Mouse (Mus musculus) MEL (cell line): Measurements from ENCODE around the gene Mob4. TPM values are rescaled to one million over a fixed set of nuclear protein-coding genes. Genes with fewer than 3 reads are reported as not detected.

ENCODE experiments used
- DNase-seq: peaks from one replicate; pipeline ENCODE4 v3.0.0; 2011; ENCODE audit warnings: low read depth, low spot score
- H3K27ac ChIP-seq: 2 replicates; pipeline ENCODE4 v1.5.1; 2012; ENCODE audit warnings: low read depth, mild to moderate bottlenecking, control low read depth, low read length, moderate library complexity; ENCODE audit not compliant: control insufficient read depth
- H3K27me3 ChIP-seq, 2 experiments: fragments of 150-350 bp in 1 of 2; sonication (generic) in 1 of 2; 2 replicates each; pipeline ENCODE4 v1.6.1; 2012; ENCODE audit warnings: low read length in 2 of 2, mild to moderate bottlenecking in 2 of 2, improper control_type of control experiment in 1 of 2, moderate library complexity in 1 of 2; ENCODE audit not compliant: insufficient read depth in 2 of 2, control insufficient read depth in 1 of 2
- H3K36me3 ChIP-seq, 2 experiments: 2 replicates each; pipeline ENCODE4 v1.6.1; 2012 to 2014; ENCODE audit warnings: low read length in 2 of 2, improper control_type of control experiment in 1 of 2, inconsistent platforms in 1 of 2, mild to moderate bottlenecking in 1 of 2; ENCODE audit not compliant: insufficient read depth in 2 of 2, control insufficient read depth in 1 of 2
- H3K4me1 ChIP-seq, 2 experiments: fragments of 150-350 bp in 1 of 2; sonication (generic) in 1 of 2; 2 replicates each; pipeline ENCODE4 v1.6.1; 2012; ENCODE audit warnings: low read length in 2 of 2, improper control_type of control experiment in 1 of 2, mild to moderate bottlenecking in 1 of 2; ENCODE audit not compliant: insufficient read depth in 2 of 2, control insufficient read depth in 1 of 2
- H3K4me3 ChIP-seq, 2 experiments: fragments of 150-350 bp in 1 of 2; sonication (generic) in 1 of 2; 2 replicates each; pipeline ENCODE4 v1.5.1; 2012; ENCODE audit warnings: low read depth in 2 of 2, low read length in 2 of 2, mild to moderate bottlenecking in 2 of 2, moderate library complexity in 2 of 2, control low read depth in 1 of 2, improper control_type of control experiment in 1 of 2; ENCODE audit not compliant: control insufficient read depth in 1 of 2, insufficient read depth in 1 of 2
- H3K79me2 ChIP-seq: 2 replicates; pipeline ENCODE4 v1.6.1; 2012; ENCODE audit warnings: mild to moderate bottlenecking, low read length, moderate library complexity; ENCODE audit not compliant: control insufficient read depth, poor library complexity, insufficient read depth
- H3K9ac ChIP-seq: 2 replicates; pipeline ENCODE4 v1.6.1; 2012; ENCODE audit warnings: low read depth, mild to moderate bottlenecking, control low read depth, low read length, moderate library complexity; ENCODE audit not compliant: control insufficient read depth, poor library complexity, severe bottlenecking
- H3K9me3 ChIP-seq: fragments of 150-350 bp; sonication (generic); replicated peaks from 2 replicates; pipeline ENCODE4 v1.6.1; 2012; ENCODE audit warnings: mild to moderate bottlenecking, low read length, improper control_type of control experiment, moderate library complexity; ENCODE audit not compliant: insufficient read depth
- CHD1 ChIP-seq: IDR thresholded peaks from 2 replicates; pipeline ENCODE4 v1.6.1; 2012; ENCODE audit warnings: low read depth, mild to moderate bottlenecking, inconsistent platforms, low read length, improper control_type of control experiment
- EP300 ChIP-seq, 2 experiments: IDR thresholded peaks; 2 replicates each; pipeline ENCODE4 v1.6.1; 2011; ENCODE audit warnings: improper control_type of control experiment in 2 of 2, low read length in 2 of 2, low read depth in 1 of 2, mild to moderate bottlenecking in 1 of 2
- ETS1 ChIP-seq: IDR thresholded peaks from 2 replicates; pipeline ENCODE4 v1.6.1; 2012; ENCODE audit warnings: low read depth, mild to moderate bottlenecking, inconsistent platforms, low read length, improper control_type of control experiment, moderate library complexity
- GABPA ChIP-seq: IDR thresholded peaks from 2 replicates; pipeline ENCODE4 v1.6.1; 2012; ENCODE audit warnings: low read depth, mild to moderate bottlenecking, inconsistent platforms, low read length, improper control_type of control experiment, moderate library complexity
- GATA1 ChIP-seq: IDR thresholded peaks from 2 replicates; pipeline ENCODE4 v1.6.1; 2011; ENCODE audit warnings: low read depth, low read length, improper control_type of control experiment
- KAT2A ChIP-seq: conservative IDR thresholded peaks from 2 replicates; pipeline ENCODE4 v1.6.1; 2012; ENCODE audit warnings: low read depth, low read length, improper control_type of control experiment, inconsistent platforms
- MEF2A ChIP-seq: IDR thresholded peaks from 2 replicates; pipeline ENCODE4 v1.6.1; 2014; ENCODE audit warnings: low read depth, mild to moderate bottlenecking, inconsistent platforms, low read length, improper control_type of control experiment; ENCODE audit not compliant: poor library complexity, insufficient replicate concordance, severe bottlenecking; ENCODE audit errors: extremely low read depth
- MYB ChIP-seq: IDR thresholded peaks from 2 replicates; pipeline ENCODE4 v1.6.1; 2011; ENCODE audit warnings: mild to moderate bottlenecking, low read depth, low read length, improper control_type of control experiment
- MYC ChIP-seq: IDR thresholded peaks from 2 replicates; pipeline ENCODE4 v1.6.1; 2011; ENCODE audit warnings: low read depth, mild to moderate bottlenecking, low read length, improper control_type of control experiment, moderate library complexity
- POLR2A ChIP-seq, 2 experiments: IDR thresholded peaks; 2 replicates each; pipeline ENCODE4 v1.6.1; 2011 to 2012; ENCODE audit warnings: low read length in 2 of 2, mild to moderate bottlenecking in 2 of 2, control low read depth in 1 of 2, improper control_type of control experiment in 1 of 2, low read depth in 1 of 2, moderate library complexity in 1 of 2; ENCODE audit not compliant: control insufficient read depth in 1 of 2, insufficient read depth in 1 of 2, poor library complexity in 1 of 2
- POLR2AphosphoS5 ChIP-seq: IDR thresholded peaks from 2 replicates; pipeline ENCODE4 v1.6.1; 2012; ENCODE audit warnings: low read depth, borderline replicate concordance, mild to moderate bottlenecking, inconsistent platforms, low read length, moderate library complexity, mixed read lengths
- RAD21 ChIP-seq: IDR thresholded peaks from 2 replicates; pipeline ENCODE4 v1.6.1; 2011; ENCODE audit warnings: mild to moderate bottlenecking, low read depth, low read length, improper control_type of control experiment
- SMC3 ChIP-seq: IDR thresholded peaks from 2 replicates; pipeline ENCODE4 v1.6.1; 2011; ENCODE audit warnings: low read depth, low read length, improper control_type of control experiment
- TAL1 ChIP-seq: IDR thresholded peaks from 2 replicates; pipeline ENCODE4 v1.6.1; 2012; ENCODE audit warnings: mild to moderate bottlenecking, inconsistent platforms, low read length, moderate library complexity, mixed read lengths
- TBP ChIP-seq: IDR thresholded peaks from 2 replicates; pipeline ENCODE4 v1.8.0; 2011; ENCODE audit warnings: low read depth, low read length, improper control_type of control experiment
- USF2 ChIP-seq, 2 experiments: IDR thresholded peaks; 2 replicates each; pipeline ENCODE4 v1.6.1; 2011 to 2012; ENCODE audit warnings: improper control_type of control experiment in 2 of 2, low read length in 2 of 2, borderline replicate concordance in 1 of 2, inconsistent platforms in 1 of 2, low read depth in 1 of 2, mild to moderate bottlenecking in 1 of 2; ENCODE audit not compliant: insufficient read depth in 1 of 2
- ZKSCAN1 ChIP-seq: IDR thresholded peaks from 2 replicates; pipeline ENCODE4 v1.6.1; 2012; ENCODE audit warnings: low read depth, mild to moderate bottlenecking, inconsistent platforms, low read length, improper control_type of control experiment, moderate library complexity
- ZNF384 ChIP-seq: IDR thresholded peaks from 2 replicates; pipeline ENCODE4 v1.6.1; 2012; ENCODE audit warnings: low read depth, mild to moderate bottlenecking, inconsistent platforms, low read length, improper control_type of control experiment
- polyA plus RNA-seq, 2 experiments: library from polyadenylated mRNA; stranded (reverse) in 1 of 2; unstranded in 1 of 2; fragments of >175 nt in 1 of 2; fragments of >200 nt in 1 of 2; gene quantifications; 2 replicates each; pipeline versions ENCODE4 v1.2.1 to v1.2.4; 2012; ENCODE audit warnings: low replicate concordance in 2 of 2, low read depth in 1 of 2; ENCODE audit not compliant: insufficient read length in 2 of 2, insufficient read depth in 1 of 2, missing spikeins in 1 of 2
- total RNA-seq: library from RNA; depleted of rRNA; stranded (reverse); fragments of 300-350 nt; gene quantifications from 2 replicates; pipeline ENCODE4 v1.2.3, GENCODE M21; 2012

Mob4 gene
- total and polyA plus RNA-seq, 3 experiments = 22.0 to 62.1 (median 26.6) TPM

DNA sequence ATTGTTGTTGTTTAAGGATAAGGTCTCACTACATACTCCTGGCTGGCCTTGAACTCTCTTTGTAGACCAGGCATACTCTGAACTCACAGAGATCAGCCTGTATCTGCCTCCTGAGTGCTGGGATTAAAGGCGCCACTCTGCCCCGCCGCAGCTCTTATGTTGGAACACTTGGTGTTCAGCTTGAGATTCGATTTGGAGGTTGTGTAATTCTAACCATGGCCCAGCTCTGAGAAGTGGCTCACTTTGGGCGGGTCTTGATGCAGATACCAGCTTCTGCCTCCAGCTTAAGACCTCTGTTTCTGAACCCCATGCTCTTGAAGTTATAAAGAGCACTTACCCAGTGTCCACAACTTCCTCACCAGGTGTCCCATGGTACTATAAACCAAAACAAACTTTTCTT, 1.3 kb upstream of the Mob4 start:
- Histone ChIP-seq H3K27ac (peak overlapping the region; percentile 94), H3K9ac (peak overlapping the region; percentile 76), H3K4me1 (peaks cover 0 to 16% of the 10 kb centered on the region in 2 experiments; a peak in 3 of 4 replicates), H3K79me2 (peaks cover 30% of the 10 kb centered on the region), H3K9me3 (no peaks in the 10 kb centered on the region), H3K4me3 (no peak overlapping the region), H3K36me3 (peaks cover 0 to 26% of the 10 kb centered on the region in 2 experiments; a peak in 3 of 4 replicates), H3K27me3 (no peaks in the 10 kb centered on the region)
- TF ChIP-seq USF2 (IDR thresholded peaks at IDR 0.05; ENCODE audit: borderline replicate concordance in 1 of 2, insufficient read depth in 1 of 2, low read depth in 1 of 2, low read length in 2 of 2) = no peak
- peak; percentile 63 for DNase-seq

DNA sequence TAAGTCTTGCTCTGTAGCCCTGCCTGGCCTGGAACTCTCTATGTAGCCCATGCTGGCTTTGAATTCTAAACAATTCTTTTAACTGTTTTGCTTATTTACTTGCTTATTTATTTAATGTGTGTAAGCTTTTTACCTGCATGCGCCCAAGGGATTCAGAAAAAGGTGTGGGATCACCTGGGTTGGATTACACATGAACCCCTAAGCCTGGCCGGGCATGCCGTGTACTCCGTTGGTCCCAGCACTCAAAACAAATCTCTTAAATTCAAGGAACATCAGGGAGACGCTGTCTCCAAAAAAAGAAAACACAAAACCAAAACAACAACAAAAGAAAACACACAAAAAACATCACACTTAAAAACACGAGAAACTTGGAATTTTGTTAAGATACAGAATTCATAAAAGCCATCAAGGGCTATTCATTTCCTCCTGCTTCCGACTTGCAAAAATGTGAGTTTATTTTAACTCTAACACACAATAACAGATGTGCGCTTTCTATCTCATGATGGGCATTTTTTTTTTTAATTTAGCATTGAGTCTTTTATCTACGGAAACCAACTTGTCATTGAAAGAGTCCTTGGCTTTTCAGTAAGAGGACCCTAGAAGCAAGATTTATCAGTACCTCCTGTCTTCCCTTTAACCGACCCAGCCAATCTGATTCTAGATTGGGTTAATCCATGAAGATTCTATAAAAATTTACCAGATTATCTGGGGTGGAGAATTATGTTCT, 678 bp upstream of the Mob4 start:
- H3K4me1 ChIP-seq = peaks cover 0 to 16% of the 10 kb centered on the region in 2 experiments; a peak in 3 of 4 replicates
- H3K27me3 ChIP-seq = no peaks in the 10 kb centered on the region
- peaks cover 1 to 26% of the 10 kb centered on the region in 2 experiments; a peak in 3 of 4 replicates for H3K36me3 ChIP-seq
- DNase-seq = no peak
- peak overlapping the region; percentile 76 for H3K9ac ChIP-seq
- no peaks in the 10 kb centered on the region for H3K9me3 ChIP-seq
- H3K4me3 ChIP-seq = peak overlapping the region; percentile 75 to 85
- peaks cover 34% of the 10 kb centered on the region for H3K79me2 ChIP-seq
- no peak for TF ChIP-seq GABPA
- TF ChIP-seq EP300 (IDR thresholded peaks at IDR 0.05; ENCODE audit: low read depth in 1 of 2, low read length in 2 of 2) = peak; percentile 59 to 75; a peak in 2 of 4 replicates
- TF ChIP-seq MEF2A = no peak
- peak; percentile 93 for TF ChIP-seq ZNF384
- no peak for TF ChIP-seq TBP
- TF ChIP-seq MYC = 0 out of 2 replicates have a peak, but pooled peaks have one; percentile 16
- TF ChIP-seq KAT2A = no peak
- TF ChIP-seq CHD1 = peak; percentile 70; the same call in 1 of the 2 replicates
- TF ChIP-seq USF2 (IDR thresholded peaks at IDR 0.05; ENCODE audit: borderline replicate concordance in 1 of 2, insufficient read depth in 1 of 2, low read depth in 1 of 2, low read length in 2 of 2) = no peak
- TF ChIP-seq POLR2AphosphoS5 = no peak
- no peak for TF ChIP-seq ETS1
- TF ChIP-seq GATA1 = peak; percentile 77
- TF ChIP-seq POLR2A (IDR thresholded peaks at IDR 0.05; ENCODE audit: control insufficient read depth in 1 of 2, insufficient read depth in 1 of 2, low read depth in 1 of 2, low read length in 2 of 2, poor library complexity in 1 of 2) = no peak
- TF ChIP-seq SMC3 = no peak
- TF ChIP-seq ZKSCAN1 = no peak
- peak; percentile 19; the same call in 1 of the 2 replicates for TF ChIP-seq TAL1
- no peak for TF ChIP-seq RAD21
- TF ChIP-seq MYB = no peak
- H3K27ac ChIP-seq = peak overlapping the region; percentile 94
